Mouse (Mus musculus): ENCODE measurements around the gene Rcan1.
"Not testable (repeated sequence)": the region's sequence is repeated elsewhere in the genome, so short reads cannot be mapped to it uniquely, and the experiment has no call there.

Rcan1 gene

DNA sequence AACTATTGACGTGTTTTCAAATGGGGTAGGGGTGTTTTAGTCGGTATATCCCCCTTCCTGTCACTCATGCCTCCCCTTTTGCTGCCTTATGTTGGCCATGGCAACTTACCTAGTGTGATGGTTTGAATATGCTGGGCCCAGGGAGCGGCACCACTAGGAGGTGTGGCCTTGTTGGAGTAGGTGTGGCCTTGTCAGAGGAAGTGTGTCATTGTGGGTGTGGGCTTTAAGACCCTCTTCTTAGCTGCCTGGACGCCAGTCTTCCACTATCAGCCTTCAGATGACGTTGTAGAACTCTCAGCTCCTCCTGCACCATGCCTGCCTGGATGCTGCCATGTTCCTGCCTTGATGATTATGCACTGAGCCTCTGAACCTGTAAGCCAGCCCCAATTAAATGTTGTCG, at the start of gene Rcan1:
Rcan1 (minus strand) TSS at position 162 of the 400 bp plus-strand sequence.
- DNase-seq (ENCODE audit: low read depth), result no peak

DNA sequence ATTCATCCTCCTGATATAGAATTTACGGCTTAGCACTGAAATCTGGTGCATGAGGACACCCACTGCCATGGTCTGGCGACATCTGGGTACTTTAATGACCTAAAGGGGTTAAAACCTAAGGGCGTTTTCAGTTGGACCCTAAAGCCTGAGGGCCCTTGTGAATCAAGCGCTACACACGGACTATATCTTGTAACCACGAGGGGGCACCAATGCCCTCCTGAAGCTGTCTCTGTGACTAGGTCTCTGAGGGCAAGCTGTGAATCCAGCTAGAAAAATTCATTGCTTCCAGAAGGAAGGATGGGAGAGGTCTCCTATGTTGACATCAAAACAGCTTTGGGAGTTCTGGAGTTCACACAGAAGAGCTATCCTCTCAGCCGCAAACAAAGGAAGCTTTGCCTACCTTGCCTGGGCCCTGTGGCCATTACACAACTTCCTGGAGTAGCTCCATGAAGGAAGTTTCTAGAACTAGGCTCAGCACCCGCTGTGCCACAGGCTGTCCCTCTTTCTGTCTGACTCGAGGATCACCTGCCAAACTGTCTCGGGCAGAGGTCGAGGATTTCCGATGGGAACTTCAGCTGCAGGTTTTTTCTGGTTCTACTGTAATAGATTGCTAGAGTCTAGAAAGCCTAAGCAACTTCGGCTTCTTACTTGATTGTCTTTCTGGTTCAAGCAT, 49.3 kb upstream of the Rcan1 start:
- peak; percentile 54 for DNase-seq (ENCODE audit: low read depth)

DNA sequence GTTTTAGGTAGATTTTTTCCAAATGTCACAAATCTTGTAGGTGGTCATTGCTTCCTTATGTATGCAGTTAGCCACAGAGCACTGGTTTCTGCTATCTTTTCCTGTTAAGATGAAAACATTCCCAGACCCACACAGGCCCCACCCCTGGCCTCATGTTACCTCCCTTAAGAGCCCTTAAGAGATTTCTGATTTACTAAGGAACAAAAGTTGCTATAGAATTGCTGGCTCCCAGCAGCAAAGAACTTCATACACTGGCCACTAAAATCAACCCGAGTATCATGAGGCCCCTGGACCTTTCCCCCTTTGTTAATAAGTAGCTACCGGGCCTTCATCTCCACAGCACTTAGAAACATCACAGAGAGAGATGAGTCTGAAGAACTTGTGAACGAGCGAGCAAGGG, 48.1 kb upstream of the Rcan1 start:
- no peak for DNase-seq (ENCODE audit: low read depth)

DNA sequence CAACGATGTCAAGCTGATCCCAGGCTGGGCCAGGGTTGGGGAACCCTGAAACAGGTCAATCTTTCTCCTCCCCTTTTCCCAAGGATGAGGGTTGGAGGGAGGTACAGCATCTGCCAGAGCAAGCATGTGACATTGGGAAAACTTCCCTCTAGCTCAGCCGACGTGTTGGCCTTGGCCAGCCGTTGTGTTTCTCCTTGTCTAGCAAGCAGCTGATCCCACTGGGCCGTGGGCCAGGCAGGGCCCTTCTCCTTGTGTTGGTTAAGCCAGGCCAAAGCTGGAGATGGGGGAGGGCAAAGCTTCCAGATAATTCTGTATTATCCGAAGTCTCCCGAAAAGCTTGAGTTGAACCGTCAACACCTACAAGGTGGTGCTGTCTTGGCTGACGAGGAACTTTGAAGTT, 45.5 kb upstream of the Rcan1 start:
- DNase-seq (ENCODE audit: low read depth), result no peak

DNA sequence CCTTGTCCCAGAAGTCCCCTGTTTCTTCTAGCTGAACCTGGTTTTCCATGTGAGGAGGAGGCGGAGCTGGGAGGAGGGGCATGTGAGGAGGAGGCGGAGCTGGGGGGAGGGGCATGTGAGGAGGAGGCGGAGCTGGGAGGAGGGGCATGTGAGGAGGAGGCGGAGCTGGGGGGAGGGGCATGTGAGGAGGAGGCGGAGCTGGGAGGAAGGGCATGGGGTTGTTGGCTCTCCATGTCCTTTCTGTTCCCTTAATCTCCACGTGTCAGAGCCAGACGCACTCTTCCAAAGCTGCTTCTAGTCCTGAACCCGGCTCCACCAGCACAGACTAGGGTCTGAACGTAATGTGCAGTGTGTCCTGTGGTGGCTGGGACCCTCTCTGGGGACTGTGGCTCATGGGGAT, 44.2 kb upstream of the Rcan1 start:
- DNase-seq (ENCODE audit: low read depth), result not testable (repeated sequence)

DNA sequence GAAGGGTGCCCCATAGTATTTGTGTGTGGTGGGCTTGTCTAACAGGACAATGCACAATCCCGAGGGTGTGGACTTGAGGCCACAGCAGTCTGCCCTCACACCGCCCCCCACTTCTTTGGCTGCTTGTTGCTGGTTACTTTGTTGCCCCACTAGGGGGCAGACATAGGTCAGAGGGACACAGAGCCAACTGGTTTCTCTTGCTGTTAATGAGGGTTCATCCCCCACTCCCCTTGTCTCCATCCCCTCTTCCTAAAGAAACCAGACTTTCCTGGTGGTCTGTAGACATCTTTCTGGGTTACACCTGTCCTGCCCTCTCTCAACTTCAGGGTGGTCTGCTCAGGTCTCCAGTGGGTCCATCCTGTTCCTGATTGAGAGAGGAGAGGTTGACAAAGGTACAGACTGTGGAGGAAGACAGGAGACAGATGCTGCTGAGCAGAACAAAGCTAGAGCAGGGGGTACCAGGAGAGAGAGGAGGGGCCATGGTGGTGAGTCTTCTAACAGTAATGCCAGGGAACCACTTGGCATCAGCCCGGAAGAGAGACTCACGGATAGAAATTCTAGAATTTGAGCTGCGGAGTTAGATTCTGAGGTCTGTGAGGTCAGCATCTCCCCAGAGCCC, 41.2 kb upstream of the Rcan1 start:
- DNase-seq (ENCODE audit: low read depth), result peak; percentile 40

DNA sequence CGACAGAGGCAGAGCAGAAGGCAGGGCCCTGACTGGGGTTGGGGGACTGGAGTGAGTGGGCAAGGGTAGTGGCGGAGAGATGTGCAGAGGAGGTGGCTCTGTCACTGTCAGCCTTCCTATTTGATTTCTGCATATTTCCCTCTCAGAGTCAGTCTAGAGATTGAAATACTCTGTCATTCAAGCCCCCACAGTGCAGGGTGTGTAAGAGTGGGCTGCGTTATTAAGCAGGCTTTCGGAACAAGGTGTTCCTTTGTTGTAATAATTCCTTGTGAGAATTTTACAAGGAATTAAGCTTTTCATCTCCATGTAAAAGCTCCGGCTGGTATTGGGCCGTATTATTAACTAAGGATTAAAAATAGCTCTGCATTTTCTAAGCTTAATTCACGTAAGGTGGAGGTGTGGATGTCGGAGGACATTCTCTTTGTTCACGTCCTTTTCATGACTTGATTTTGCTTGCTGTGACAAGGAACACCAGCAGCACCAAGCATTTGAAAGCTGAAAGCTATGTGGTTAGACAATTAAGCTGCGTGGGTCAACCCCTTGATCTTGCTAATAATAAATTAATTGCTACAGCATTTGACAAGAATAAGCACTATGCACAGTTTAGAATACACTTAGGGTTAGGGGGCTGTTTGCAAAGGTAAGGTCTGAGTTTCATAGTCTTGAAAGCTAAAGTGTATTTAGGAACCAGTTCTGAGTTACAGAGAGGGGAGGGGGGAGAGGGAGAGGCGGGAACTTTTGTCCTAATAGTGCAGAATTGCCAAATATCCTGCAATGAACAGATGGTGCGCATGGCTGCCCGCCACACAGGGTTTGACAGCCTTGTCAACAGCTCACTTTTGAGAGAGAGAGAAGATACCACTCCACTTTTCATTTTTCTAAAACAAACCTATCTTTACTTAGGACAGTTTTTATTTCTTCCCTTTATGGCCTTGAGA, 40.4 kb upstream of the Rcan1 start:
- DNase-seq (ENCODE audit: low read depth), result no peak

DNA sequence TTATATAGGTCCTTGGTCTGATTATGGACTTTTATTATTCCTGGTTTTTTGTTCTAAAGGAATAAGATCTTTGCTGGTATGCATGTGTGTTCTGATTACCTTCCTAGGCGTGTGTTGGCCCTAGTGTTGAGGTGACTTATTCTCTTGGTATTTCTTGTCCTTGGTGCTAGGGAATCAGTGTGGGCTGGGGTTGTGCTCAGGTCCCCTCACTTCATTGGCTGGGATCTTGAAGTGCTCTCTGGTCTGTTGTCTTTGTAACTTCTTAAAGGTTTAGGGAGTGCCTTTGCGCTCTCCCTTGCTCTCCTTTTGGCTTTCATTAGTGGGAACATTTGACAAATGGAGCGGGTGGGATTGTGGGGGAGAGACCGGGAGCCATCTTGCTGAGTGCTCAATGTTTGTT, 36.9 kb upstream of the Rcan1 start:
- no peak for DNase-seq (ENCODE audit: low read depth)

DNA sequence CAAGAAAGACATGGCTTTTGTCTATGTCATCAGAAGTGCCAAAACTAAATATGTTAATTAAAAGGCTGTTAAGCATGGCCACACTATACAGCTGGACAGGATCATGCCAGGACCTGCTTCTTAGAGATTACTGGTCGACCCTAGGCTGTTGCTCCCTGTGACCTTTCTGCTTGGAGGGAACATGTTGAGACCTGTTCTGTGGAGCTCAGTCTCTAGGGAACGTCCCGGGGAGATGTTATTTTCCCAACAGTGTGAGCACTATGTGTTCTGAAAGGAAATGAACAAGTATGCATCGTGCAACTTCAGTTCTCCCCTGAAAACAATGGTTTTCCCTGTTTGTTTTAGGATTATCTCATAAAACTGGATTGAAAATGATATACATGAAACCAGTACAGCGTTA, 32.4 kb upstream of the Rcan1 start:
- DNase-seq (ENCODE audit: low read depth), result no peak

DNA sequence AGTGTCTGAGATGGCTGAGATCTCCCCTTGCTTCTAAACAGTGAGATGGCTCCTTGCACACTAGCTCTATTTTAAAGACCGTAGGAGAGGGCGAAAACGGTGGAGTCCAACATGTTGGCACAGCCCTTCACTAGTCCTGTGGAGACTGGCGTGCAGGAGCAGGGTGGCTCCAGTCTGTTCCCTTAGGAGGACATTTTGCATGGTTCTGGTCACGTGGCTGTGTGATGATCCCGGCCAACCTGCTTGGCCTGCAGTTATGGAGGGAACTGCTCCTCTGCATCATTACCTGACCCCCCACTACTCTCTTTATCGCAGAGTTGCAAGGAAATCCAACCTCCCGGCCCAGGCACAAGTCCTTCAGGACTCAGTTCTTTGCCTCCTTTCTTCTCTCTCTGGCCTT, 29.9 kb upstream of the Rcan1 start:
- no peak for DNase-seq (ENCODE audit: low read depth)

DNA sequence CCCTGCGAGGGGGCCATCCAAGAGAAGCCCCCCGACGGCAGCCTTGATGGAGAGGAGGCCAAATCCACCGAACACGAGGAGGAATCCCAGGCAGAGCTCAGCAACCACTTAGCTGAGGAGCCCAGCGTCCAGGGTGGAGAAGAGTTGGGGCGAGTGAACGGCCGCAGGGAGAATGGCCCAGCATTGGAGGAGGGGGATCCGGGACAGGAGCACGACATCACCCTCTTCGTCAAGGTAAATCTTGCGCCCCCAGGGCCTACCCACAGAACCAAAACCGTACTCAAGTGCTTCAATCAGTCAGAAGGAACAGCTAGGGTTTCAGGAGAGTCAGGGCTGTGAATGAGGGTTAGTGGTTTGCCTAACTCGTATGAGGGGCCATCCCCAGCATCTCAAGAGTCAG, 28.7 kb upstream of the Rcan1 start:
- DNase-seq (ENCODE audit: low read depth), result no peak

DNA sequence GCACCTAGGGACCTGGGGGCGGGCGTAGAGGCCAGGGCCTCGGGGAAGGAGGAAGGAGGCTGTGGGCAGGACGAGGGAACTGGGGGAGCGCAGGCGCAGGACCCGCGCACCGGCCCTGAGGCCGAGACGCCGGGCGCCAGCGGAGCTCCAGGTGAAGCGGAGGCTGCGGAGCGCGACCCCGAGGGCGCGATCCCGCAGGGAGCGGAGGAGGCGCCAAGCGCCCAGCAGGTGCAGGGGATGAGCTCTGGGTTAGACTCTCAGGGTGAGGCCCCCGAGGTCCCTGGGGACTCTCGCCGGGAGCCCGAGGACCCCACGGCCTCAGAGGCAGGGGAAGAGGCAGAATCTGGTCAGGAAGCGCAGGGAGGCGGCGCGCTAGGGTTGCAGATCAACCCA, 27.9 kb upstream of the Rcan1 start:
- no peak for DNase-seq (ENCODE audit: low read depth)

DNA sequence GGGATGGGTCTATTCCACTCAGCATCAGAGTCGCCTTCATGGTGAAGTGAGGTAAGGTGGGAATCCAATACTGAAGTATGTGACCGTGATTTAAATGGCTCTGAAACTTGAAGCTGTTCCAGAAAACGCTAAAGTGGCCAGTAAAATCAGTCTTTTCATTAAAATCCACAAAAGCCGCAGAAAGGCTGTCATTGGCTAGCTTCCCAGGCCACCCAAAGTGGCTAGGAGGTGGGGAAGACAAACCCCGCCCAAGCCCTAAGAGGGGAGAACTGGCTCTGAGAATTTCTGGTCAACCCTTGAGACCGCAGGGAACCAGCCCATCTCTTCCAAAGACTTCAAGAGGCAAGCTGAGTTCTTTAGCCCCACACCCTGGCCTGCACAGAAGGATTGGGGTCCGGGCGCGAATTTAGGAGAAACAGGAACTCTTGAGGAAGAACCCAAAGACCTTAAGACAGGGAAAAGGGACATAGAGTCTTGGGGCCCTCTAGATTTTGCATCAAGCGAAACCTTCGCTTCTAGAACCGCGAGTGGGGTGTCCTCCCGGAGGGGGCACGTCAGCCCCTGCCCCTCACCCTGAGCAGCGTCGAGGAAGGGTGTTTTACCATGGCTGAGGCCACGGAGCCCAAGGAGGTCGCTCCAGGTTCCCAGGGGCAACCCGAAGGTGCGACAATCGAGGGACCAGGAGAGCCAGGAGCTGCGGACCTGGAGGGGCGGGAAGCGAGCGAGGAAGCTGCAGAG, 27.4 kb upstream of the Rcan1 start:
- DNase-seq (ENCODE audit: low read depth), result no peak

DNA sequence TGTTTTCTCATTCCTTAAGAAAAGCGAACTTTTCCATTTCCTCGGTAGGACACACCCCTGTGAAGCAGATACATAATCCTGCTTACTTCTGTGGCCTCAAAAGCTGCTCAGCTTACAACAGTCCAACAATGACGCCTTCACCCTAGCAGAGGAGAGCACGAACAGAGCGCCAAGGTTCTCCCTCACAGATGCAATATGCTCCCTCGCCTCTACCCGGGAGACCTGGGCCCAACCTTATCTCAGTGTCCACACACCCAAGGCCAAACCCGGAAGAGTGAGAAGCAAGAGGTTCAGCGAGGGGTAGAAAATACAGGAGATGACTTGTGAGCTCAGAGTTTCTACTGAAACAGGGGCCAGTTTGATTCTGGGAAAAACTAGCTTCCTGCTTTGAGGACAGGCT, 18.7 kb upstream of the Rcan1 start:
- DNase-seq (ENCODE audit: low read depth), result no peak

DNA sequence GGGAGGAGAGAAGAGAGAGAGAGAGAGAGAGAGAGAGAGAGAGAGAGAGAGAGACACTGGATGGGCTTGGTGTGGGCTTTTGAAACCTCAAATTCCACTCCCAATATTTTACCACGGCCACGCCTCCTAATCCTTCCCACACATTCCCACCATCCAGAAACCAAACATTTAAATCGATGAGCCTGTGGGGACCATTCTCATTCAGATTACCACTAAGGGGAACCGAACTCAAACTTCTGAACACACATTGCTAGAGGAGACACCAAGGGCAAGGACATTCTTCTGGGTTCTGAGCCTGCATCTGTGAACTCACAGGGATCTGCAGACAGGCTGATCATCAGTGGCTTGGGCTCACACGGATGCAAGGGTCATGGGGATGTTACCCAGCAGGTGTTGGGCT, 17.8 kb upstream of the Rcan1 start:
- DNase-seq (ENCODE audit: low read depth), result no peak

DNA sequence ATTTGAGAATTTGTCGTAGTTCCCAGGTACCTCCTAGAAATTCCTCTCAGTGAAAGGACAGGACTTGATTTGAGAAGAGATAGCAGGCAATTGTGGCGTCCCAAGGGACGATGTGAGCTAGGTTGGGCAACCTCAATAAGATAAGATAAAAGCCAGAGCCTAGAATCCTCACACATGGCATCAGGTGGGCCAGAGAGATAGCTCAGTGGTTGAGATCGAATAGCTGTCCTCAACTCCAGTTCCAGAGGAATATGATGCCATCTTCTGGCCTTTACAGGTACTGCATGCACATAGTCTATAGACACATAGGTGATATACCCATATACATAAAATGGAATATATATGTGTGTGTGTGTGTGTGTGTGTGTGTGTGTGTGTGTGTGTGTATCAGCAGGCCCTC, 16.8 kb upstream of the Rcan1 start:
- DNase-seq (ENCODE audit: low read depth), result peak; percentile 71

DNA sequence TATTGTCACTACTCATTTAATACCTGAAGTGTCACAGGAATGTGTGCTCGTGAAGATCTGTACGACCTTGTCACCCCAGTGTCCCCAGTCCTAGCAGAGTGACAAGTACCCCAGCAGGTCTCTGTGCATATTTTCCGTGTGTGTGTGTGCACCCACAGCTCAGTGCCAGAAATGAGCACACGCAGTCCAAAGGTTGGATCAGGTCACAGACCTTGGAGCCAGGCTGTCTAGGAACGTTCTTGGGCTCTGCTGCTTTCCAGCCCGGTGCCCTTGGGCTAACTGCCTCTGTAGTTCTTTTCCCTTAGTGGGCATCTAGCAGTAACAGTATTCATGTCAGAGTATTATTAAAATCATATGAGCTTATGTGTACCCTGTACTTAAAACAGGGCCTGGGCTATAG, 16.4 kb upstream of the Rcan1 start:
- no peak for DNase-seq (ENCODE audit: low read depth)

DNA sequence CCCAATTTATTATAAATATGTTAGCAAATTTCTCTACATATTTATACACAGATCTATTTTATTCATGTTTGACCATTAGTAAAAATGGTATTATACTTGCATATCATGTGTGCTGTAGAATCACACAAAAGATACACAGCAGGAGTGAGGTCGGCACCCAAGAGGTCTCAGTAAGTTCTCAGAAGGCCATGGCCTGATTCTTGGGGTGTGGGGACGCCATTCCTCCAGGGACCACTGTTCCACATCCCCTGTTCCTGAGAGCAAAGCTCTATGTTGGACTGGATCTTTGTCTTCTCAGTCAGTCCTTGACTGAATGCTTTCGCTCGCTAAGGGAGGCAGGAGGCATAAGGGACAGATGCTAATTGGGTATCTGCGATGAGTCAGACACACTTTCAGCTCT, 14.8 kb upstream of the Rcan1 start, which contains the start of gene Clic6:
Clic6 (plus strand) TSS at position 301 of the 400 bp plus-strand sequence.
- DNase-seq (ENCODE audit: low read depth), result no peak

DNA sequence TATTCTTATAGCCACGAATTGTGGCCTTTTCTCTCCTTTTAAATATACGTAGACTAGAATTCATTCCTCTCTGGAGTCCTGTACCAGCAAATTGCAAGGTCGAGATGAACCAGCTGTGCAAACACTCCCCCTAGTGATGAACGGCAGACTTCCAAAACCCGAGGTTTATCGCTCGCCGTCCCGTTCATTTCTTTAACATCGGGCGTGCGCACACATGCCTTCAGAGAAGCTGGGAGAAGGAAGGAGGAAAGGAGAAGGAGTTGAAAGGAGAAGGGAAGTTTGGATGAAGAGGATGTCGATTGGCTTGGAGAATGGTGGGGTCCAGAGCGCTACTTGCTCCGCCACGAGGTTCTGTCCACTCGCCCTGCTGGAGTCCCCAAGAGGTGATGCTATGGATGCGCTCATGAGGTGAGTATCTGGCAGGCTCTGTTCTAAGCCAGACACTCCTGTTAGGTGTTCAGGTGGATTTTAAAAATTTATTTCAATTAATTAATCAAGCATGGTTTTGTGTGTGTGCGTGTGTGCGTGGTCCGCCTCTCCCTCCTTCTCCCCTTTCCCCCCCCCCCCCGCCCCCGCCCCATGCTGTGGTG, 8.0 kb upstream of the Rcan1 start:
- DNase-seq (ENCODE audit: low read depth), result peak; percentile 41

DNA sequence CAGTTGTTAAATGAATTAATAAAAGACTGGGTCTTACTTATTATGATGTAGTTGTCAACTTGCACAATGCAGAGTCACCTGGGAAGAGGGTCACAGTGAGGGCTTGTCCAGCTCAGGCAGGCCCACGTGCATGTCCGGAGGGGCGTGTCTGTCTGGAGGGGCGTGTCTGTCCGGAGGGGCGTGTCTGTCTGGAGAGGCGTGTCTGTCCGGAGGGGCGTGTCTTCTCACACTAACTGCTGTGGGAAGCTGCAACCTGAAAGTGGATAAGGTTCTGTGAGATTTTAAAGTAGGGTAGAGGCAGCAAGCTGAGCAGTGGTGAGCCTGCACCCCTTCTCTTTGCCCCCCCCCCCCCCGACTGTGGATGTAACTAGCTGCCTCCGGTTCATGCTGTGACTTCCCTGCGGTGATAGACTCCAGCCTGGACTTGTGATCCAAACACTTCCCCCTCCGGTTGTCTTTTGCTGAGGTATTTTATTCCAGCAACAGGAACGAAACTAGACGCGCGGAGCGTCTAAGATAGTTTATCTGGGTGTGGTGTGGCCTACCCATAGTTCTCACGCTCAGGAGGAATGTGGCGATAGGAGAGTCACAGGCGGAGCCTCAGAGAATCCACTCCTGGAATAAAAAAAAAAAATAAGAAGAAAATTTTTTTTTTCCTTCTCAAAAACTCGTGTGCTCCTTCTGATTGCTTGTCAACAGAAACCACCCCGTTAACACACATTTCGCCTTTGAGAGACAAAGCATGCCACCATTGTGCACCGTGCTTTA, 4.6 kb upstream of the Rcan1 start:
- no peak for DNase-seq (ENCODE audit: low read depth)

DNA sequence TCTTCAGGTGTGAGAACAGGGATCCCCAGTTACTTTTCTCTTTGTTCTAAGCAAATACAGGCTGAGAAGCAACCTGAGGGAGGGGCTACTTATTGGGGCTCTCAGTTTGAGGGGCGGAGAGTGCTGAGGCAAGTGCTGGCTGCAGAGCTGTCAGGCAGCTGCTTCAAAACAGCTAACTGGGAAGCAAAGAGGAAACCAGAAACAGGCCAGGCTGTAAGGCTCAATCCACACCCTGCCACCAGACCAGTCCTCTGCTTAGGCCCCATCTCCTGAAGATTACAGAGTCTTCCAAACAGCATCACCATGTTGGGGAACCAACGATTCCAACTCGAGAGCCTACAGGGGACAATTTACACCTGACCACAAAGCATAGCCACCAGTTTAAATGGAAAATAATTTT, 2.2 kb upstream of the Rcan1 start:
- DNase-seq (ENCODE audit: low read depth), result no peak
